Comparison of ENCODE assay signal across 12 mouse cellular contexts in the genomic region with DNA sequence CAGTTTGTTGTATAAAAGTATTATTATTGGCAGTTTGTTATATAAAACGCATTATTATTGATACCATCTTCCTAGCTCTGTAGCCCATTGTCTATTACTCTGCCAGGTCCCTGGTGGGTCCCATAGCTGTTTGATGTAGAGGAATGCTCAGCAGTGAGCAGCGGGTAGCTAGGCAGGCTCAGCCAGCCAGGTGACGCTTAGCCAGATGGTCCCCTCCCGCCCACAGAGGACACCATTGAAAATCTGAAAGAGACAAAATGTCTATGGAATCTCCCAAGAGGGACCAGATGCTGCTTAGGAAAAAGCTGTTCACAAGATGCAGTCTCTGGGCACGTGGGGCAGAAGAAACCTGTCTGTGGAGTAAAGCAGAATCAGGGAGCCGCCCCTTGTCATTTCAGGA.
DNase-seq lines count a peak whose midpoint lies in the region; ATAC-seq lines count a peak whose summit lies in the region.
"Had no signal": no experiment of that assay in that cellular context is flagged by ENCODE, and none has a peak within 500 bp of the region (broad histone marks: within the 10 kb centered on the region; RNA-seq: fewer than 3 reads in every experiment).

No protein-coding gene starts in this region.

- no peak overlapping the region for H3K4me2 ChIP-seq in hindbrain, embryonic 14.5 days (replicated peaks)
- H3K4me2 ChIP-seq in midbrain, embryonic 11.5 days, result no peak overlapping the region; the same call in 1 of the 2 replicates
- H3K4me2 ChIP-seq: embryonic facial prominence, embryonic 13.5 days had no signal

- peaks cover 17% of the 10 kb centered on the region for H3K4me1 ChIP-seq in hindbrain, embryonic 14.5 days (replicated peaks; ENCODE audit: control insufficient read depth, insufficient read depth, low read length)
- H3K4me1 ChIP-seq in midbrain, embryonic 11.5 days (ENCODE audit: control insufficient read depth, insufficient read depth, low read length), result peaks cover 16% of the 10 kb centered on the region; the same call in 1 of the 2 replicates

- no peaks in the 10 kb centered on the region for H3K9me3 ChIP-seq in hindbrain, embryonic 14.5 days (ENCODE audit: control insufficient read depth, low read length)
- H3K9me3 ChIP-seq in midbrain, embryonic 11.5 days (ENCODE audit: control insufficient read depth, low read length), result no peaks in the 10 kb centered on the region
- H3K9me3 ChIP-seq: embryonic facial prominence, embryonic 13.5 days had no signal

- H3K36me3 ChIP-seq in hindbrain, embryonic 14.5 days (replicated peaks; ENCODE audit: control insufficient read depth, insufficient read depth), result no peaks in the 10 kb centered on the region
- no peaks in the 10 kb centered on the region for H3K36me3 ChIP-seq in midbrain, embryonic 11.5 days (ENCODE audit: control insufficient read depth, insufficient read depth, low read length)
- H3K36me3 ChIP-seq: embryonic facial prominence, embryonic 13.5 days had no signal

- no peaks in the 10 kb centered on the region for H3K27me3 ChIP-seq in hindbrain, embryonic 14.5 days (ENCODE audit: control insufficient read depth, insufficient read depth, low read length)
- no peaks in the 10 kb centered on the region for H3K27me3 ChIP-seq in midbrain, embryonic 11.5 days (ENCODE audit: control insufficient read depth, insufficient read depth, low read length)
- H3K27me3 ChIP-seq: embryonic facial prominence, embryonic 13.5 days had no signal

- peak; percentile 72; the same call in 1 of the 2 replicates for ATAC-seq in hindbrain, embryonic 14.5 days (ENCODE audit: low FRiP score)
- peak; percentile 51 for ATAC-seq in midbrain, embryonic 11.5 days (ENCODE audit: low FRiP score)

- no peak overlapping the region for H3K4me3 ChIP-seq in hindbrain, embryonic 14.5 days (replicated peaks; ENCODE audit: low read length)
- H3K4me3 ChIP-seq in midbrain, embryonic 11.5 days (ENCODE audit: low read depth, low read length), result no peak overlapping the region
- H3K4me3 ChIP-seq: embryonic facial prominence, embryonic 13.5 days had no signal

- no peak overlapping the region for H3K9ac ChIP-seq in hindbrain, embryonic 14.5 days
- no peak overlapping the region for H3K9ac ChIP-seq in midbrain, embryonic 11.5 days (ENCODE audit: low read length)

- WGBS in hindbrain, embryonic 14.5 days, result 37% methylated on average over 6 of the region's 6 CpGs
- WGBS in midbrain, embryonic 11.5 days, result 54% methylated on average over 6 of the region's 6 CpGs

- peak; percentile 65 for DNase-seq in cerebellum, adult 11-12 months
- DNase-seq in cerebellum, adult 9-11 months, result peak; percentile 72
- DNase-seq in hindbrain, embryonic 14.5 days (ENCODE audit: low spot score), result no peak
- no peak for DNase-seq in midbrain, embryonic 11.5 days (ENCODE audit: low spot score, missing footprints)
- DNase-seq in lung, postnatal 14 days, result no peak
- no peak for DNase-seq in urinary bladder, postnatal 25 days (ENCODE audit: low spot score)
- no peak for DNase-seq in spleen, adult 12 weeks (ENCODE audit: low spot score)
- DNase-seq in kidney, postnatal 36 days, result no peak
- DNase-seq: adrenal gland, postnatal 10 days; gastrocnemius, postnatal 14 days; spleen, adult 18-20 months had no signal

- no peak overlapping the region for H3K27ac ChIP-seq in hindbrain, embryonic 14.5 days
- no peak overlapping the region for H3K27ac ChIP-seq in midbrain, embryonic 11.5 days (ENCODE audit: low read depth, low read length)
- H3K27ac ChIP-seq: embryonic facial prominence, embryonic 13.5 days had no signal

Comparison
In these comparisons a context has a peak if more than half of its experiments do, and no peak if none do; other contexts are left out.
1. DNase-seq: peak in cerebellum, adult 11-12 months (single experiment) and cerebellum, adult 9-11 months (single experiment); none in hindbrain, embryonic 14.5 days (single experiment), midbrain, embryonic 11.5 days (single experiment), lung, postnatal 14 days (single experiment), urinary bladder, postnatal 25 days (single experiment), spleen, adult 12 weeks (single experiment) and kidney, postnatal 36 days (0 of 2).